Mouse (Mus musculus): ENCODE measurements around the gene Pdxp.

Gene Pdxp

GRCm38 (mm10) chr15:78913632-78914090 lies at the start of gene Pdxp:
TSS of gene Pdxp (plus strand) at chr15:78913919.
- CTCF ChIA-PET: interaction anchor here (0.6 to 1.2 kb wide), 3 partner anchors 10 to 157 kb away, joined by 3 to 5 read pairs (median 3); no protein-coding TSS in a partner anchor

GRCm38 (mm10) chr15:78868398-78868797 lies 45.3 kb upstream of the Pdxp start:
- CTCF ChIA-PET: no interaction called here

GRCm38 (mm10) chr15:78868826-78869233 lies 44.9 kb upstream of the Pdxp start:
- CTCF ChIA-PET: interaction anchor here (0.5 kb wide), 1 partner anchor 22 kb away, joined by 3 read pairs; no protein-coding TSS in a partner anchor

DNA sequence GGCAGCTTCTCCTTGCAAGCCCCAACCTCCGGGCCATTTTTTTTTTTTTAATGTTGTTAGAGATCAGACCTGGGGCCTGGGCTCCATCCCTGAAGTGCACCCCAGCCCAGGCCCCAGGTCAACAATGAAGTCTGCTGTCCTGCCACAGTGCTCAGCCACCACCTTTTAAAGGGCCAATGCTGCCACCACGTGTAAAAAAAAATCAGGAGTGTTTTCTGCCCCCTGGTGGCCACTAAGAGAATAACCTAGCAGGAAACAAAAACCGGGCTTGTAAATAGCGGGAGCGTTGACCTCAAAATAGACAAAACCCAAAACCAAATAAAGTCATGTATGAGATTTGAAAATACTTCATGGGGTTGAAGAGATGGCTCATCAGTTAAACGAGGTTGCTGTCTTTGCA lies 43.9 kb upstream of the Pdxp start:
- CTCF ChIA-PET: interaction anchor here (0.6 to 0.7 kb wide), 4 partner anchors 19 to 514 kb away, joined by 3 to 9 read pairs (median 3); no protein-coding TSS in a partner anchor

DNA sequence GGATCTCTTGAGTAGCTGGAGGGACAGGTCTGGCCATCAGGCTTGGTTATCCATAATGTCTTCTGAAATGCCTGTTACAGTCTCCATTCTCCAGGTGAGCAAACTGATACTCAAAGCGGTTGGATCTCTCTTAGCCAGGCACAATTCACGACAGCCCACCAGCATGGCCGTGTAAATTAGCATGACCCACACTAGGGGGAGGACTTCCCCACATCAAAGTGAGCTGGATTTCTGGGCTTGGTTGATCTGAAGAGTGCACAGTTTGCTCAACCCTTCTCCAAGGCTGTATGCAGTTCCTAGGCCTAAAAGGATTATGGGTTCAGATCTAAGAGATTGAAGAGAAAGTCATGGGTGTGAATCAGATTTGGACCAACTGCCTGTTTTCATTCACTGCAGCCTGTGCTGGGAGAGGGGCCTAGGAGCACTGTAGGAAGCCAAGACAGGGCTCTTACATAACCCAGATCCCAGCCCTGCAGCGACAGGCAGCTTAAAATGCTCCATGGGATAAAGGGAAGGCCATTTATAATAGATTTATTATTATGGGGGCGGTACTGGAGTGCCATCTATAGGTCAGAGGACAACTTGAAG lies 41.6 kb upstream of the Pdxp start:
- CTCF ChIA-PET: no interaction called here

GRCm38 (mm10) chr15:78873803-78874435 lies 39.8 kb upstream of the Pdxp start:
- CTCF ChIA-PET: no interaction called here

GRCm38 (mm10) chr15:78874989-78875388 lies 38.7 kb upstream of the Pdxp start:
- CTCF ChIA-PET: no interaction called here

- CTCF ChIA-PET: no interaction called here
These were observed 38.2 kb upstream of the Pdxp start for GRCm38 (mm10) chr15:78875537-78875936.

DNA sequence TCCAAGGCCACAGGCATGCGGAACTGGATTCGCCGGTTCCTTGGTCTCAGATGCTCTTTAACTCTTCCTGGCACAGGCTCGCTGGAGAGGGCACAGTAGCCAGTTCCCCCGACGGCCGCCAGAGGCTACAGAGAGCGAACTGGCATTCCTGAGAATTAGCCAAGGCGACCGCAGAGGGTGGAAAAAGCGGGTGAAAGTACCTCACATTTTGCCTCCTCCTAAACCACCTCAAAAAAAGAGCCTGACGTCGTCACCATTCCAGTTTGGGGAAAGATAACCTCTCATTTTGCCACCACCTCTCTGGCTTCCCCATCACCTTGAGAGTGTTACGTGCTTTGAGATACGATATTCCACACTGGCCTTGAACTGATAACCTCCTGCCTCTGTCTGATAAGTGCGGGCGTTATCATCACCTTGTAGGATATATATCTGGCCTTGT lies 37.4 kb upstream of the Pdxp start:
- CTCF ChIA-PET: no interaction called here

- CTCF ChIA-PET: interaction anchor here (1.0 to 1.1 kb wide), 2 partner anchors 26 to 54 kb away, joined by 3 read pairs; no protein-coding TSS in a partner anchor
These were observed 36.5 kb upstream of the Pdxp start, which contains the start of gene Gga1 for GRCm38 (mm10) chr15:78876991-78877809. TSS of gene Gga1 (plus strand) at chr15:78877190.

DNA sequence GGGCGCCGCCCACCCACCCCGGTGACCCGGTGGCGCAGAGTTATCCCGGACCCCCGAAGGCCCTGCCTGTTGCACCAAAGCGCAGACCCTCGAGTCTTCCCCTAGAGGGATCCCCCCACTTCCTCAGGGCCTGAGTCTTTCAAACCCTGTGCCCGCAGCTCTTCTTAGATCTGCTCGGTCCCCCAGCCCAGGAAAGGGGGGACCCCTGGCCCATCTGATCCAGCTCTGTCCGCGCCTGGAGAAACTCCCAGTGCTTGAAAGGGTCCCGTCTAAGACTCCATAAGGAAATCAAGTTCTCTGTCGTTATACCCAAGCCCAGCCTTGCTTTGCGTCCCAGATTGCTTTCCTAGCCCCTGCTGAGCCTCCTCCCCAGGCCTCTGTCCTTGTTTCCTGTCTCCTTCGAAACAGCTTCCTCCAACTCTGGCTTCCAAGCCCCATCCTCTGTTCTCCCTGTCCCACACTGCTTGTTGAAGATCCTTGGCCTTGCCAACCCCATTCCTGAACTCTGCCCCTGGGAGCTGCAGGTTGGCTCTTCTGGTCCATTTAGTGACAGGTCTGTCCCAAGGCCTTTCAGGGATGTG lies 35.8 kb upstream of the Pdxp start:
- CTCF ChIA-PET: interaction anchor here (1.0 to 1.1 kb wide), 2 partner anchors 25 to 54 kb away, joined by 3 read pairs; no protein-coding TSS in a partner anchor

- CTCF ChIA-PET: interaction anchor here (0.5 to 1.1 kb wide), 2 partner anchors 21 to 53 kb away, joined by 3 read pairs; partner anchors contain the start of genes Gm49510 and Sh3bp1
These were observed 34.8 kb upstream of the Pdxp start for GRCm38 (mm10) chr15:78878792-78879516.

GRCm38 (mm10) chr15:78880432-78880831 lies 33.3 kb upstream of the Pdxp start:
- CTCF ChIA-PET: interaction anchor here (0.6 kb wide), 1 partner anchor 1375 kb away, joined by 7 read pairs; no protein-coding TSS in a partner anchor

- CTCF ChIA-PET: no interaction called here
These were observed 31.9 kb upstream of the Pdxp start for GRCm38 (mm10) chr15:78881828-78882227.

GRCm38 (mm10) chr15:78889401-78889853 lies 24.3 kb upstream of the Pdxp start:
- CTCF ChIA-PET: interaction anchor here (0.6 kb wide), 1 partner anchor 908 kb away, joined by 4 read pairs; no protein-coding TSS in a partner anchor

- CTCF ChIA-PET: no interaction called here
These were observed 21.3 kb upstream of the Pdxp start for GRCm38 (mm10) chr15:78892440-78892839.

- CTCF ChIA-PET: interaction anchor here (1.0 kb wide), 1 partner anchor 21 kb away, joined by 3 read pairs; no protein-coding TSS in a partner anchor
These were observed 19.0 kb upstream of the Pdxp start for GRCm38 (mm10) chr15:78894726-78895125.

- CTCF ChIA-PET: interaction anchor here (1.0 kb wide), 1 partner anchor 20 kb away, joined by 3 read pairs; no protein-coding TSS in a partner anchor
These were observed 18.0 kb upstream of the Pdxp start for GRCm38 (mm10) chr15:78895741-78896140.

- CTCF ChIA-PET: no interaction called here
These were observed 17.6 kb upstream of the Pdxp start for GRCm38 (mm10) chr15:78896149-78896548.

GRCm38 (mm10) chr15:78897488-78897887 lies 16.2 kb upstream of the Pdxp start:
- CTCF ChIA-PET: interaction anchor here (0.6 kb wide), 2 partner anchors 32 to 47 kb away, joined by 3 read pairs; no protein-coding TSS in a partner anchor

Data from spleen, embryonic (tissue).